Mouse (Mus musculus) lung, postnatal 0 days (tissue): ENCODE results near the gene Isoc2b.

Experiments
- CTCF ChIP-seq: IDR thresholded peaks from 2 replicates; pipeline ENCODE4 v1.5.1; 2016; ENCODE audit warnings: antibody characterized with exemption, mild to moderate bottlenecking
- EP300 ChIP-seq: IDR thresholded peaks from 2 replicates; pipeline ENCODE4 v1.6.1; 2016; ENCODE audit warnings: antibody characterized with exemption, mild to moderate bottlenecking, control low read depth

GRCm38 (mm10) chr7:4842077-4842476 is 28.0 kb downstream of the Isoc2b start:
- TF ChIP-seq CTCF (no peak), EP300 (no peak)
